Mouse (Mus musculus): ENCODE data around the gene 4930432K21Rik. TPM values are rescaled to one million over a fixed set of nuclear protein-coding genes. Genes with fewer than 3 reads are reported as not detected.

4930432K21Rik gene
- total RNA-seq (2021), result 1 to 10 TPM; 2.0 to 2.8 TPM
- long read RNA-seq, experiment 1, partial matches to known transcripts, result 1 of 8 reads
- long read RNA-seq, experiment 1, other reads (novel, unspliced or antisense), result 5 of 8 reads
- long read RNA-seq, experiment 2, partial matches to known transcripts, result 0 of 3 reads
- long read RNA-seq, experiment 2, other reads (novel, unspliced or antisense), result 0 of 3 reads

DNA sequence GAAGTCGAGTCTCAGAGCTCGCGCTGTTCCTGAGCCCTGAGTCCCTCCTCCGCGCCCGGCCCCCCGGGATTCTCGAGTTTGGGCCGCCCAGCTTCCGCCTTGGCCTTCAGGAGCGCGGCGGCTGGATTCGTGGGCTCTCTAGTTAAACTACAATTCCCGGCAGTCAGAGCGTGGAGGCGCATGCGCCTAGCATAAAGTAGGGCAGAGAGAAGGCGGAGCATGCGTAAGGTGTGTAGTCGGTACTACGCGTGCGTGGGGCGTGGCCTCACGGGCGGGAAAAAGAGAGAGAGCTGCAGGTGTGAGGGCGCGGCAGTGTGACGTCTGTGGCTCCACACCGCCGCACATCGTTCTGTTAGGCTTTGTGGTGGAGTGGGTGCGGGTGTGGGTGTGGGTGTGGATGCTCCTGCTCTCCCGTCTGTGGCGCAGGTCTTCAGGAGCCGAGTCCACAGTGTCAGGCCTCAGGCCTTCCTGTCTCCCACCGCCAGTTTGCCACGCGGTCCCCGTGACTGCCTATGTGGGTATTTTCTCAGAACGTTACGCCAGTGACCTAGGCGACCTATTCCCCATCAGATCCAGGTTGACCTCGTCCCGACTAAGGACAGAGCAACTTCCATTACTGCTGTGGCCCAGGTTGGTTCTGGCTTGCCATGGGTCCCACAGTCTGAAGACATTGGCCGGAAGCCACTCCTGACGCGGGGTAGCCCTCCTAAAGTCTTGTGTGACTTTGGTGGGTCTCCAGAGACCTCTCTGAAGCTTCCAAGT, at the start of gene 4930432K21Rik, which contains the start of gene Cc2d1a:
TSS of gene 4930432K21Rik (plus strand) at position 257 of the 762 bp plus-strand sequence.
TSS of gene Cc2d1a (minus strand) at position 168 of the 762 bp plus-strand sequence.
- peak within 1 kb of the TSS; percentile 60 for H3K4me3 ChIP-seq
- intact Hi-C loops (cut with DNase I), result no loop called here
- peak; percentile 91 to 94 for DNase-seq (ENCODE audit: extremely low spot score in 1 of 2, low spot score in 2 of 2)
- H3K27ac ChIP-seq, result peak within 1 kb of the TSS; percentile 88
- TF ChIP-seq CTCF (IDR thresholded peaks at IDR 0.05), result no peak

DNA sequence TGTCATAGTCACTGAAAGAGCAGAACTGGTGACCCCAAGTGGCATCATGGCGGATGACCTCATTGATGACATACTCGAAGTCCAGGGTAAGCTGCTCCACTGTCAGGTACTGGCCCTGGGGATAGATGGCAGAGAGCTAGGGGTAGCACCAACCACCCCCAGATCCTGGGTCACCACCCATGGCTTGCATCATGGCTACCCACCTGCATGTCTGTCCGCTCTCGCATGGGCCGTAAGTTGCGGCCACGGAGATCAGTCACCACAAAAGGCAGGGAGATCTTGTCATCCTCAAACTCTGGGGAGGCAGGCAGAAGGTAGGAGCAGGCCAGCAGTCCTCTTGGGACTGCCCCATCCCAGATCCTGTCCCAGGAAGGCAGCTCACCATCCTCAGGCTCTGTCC, 49.4 kb upstream of the 4930432K21Rik start:
- intact Hi-C loops (cut with DNase I), result no loop called here
- Histone ChIP-seq H3K4me3 (no peak overlapping the region), H3K27ac (no peak overlapping the region)
- DNase-seq (ENCODE audit: extremely low spot score in 1 of 2, low spot score in 2 of 2), result no peak
- no peak for TF ChIP-seq CTCF (IDR thresholded peaks at IDR 0.05)

- DNase-seq (ENCODE audit: extremely low spot score in 1 of 2, low spot score in 2 of 2), result no peak
- intact Hi-C loops (cut with DNase I), result no loop called here
- no peak overlapping the region for H3K4me3 ChIP-seq
- no peak for TF ChIP-seq CTCF (IDR thresholded peaks at IDR 0.05)
- H3K27ac ChIP-seq, result no peak overlapping the region
Measured at GRCm38 (mm10) chr8:84101476-84102270, 46.2 kb upstream of the 4930432K21Rik start.

- Histone ChIP-seq H3K4me3 (peak overlapping the region; percentile 57), H3K27ac (no peak overlapping the region; the same call in 1 of the 2 replicates)
- no peak for TF ChIP-seq CTCF (IDR thresholded peaks at IDR 0.05)
- intact Hi-C loops (cut with DNase I), result no loop called here
- no peak for DNase-seq (ENCODE audit: extremely low spot score in 1 of 2, low spot score in 2 of 2)
Measured at GRCm38 (mm10) chr8:84103601-84104000, 44.2 kb upstream of the 4930432K21Rik start.

DNA sequence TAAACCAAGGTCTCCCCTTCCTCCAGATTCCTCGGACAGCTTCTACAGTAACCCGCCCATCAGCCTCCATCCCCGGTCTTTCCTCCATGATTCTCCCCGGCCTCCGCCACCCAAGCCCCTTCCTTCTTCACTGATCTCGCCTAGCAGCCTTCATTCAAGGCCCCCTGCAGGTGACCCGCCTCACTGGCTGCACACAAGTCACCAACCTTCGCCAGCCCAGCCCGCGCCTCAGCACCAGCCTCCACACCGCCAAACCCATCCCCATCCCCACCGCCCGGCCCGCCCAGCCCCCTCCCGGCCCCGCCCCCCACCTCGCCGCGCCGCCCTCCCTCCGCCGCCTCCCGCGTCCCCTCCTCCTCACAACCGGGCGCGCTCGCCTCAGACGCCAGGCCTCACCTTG, 43.6 kb upstream of the 4930432K21Rik start:
- peak in 1 of 2 experiments; percentile 46 for DNase-seq (ENCODE audit: extremely low spot score in 1 of 2, low spot score in 2 of 2)
- intact Hi-C loops (cut with DNase I), result no loop called here
- TF ChIP-seq CTCF (IDR thresholded peaks at IDR 0.05), result peak; percentile 38
- peak overlapping the region; percentile 57 for H3K4me3 ChIP-seq
- peak overlapping the region; percentile 64 for H3K27ac ChIP-seq

DNA sequence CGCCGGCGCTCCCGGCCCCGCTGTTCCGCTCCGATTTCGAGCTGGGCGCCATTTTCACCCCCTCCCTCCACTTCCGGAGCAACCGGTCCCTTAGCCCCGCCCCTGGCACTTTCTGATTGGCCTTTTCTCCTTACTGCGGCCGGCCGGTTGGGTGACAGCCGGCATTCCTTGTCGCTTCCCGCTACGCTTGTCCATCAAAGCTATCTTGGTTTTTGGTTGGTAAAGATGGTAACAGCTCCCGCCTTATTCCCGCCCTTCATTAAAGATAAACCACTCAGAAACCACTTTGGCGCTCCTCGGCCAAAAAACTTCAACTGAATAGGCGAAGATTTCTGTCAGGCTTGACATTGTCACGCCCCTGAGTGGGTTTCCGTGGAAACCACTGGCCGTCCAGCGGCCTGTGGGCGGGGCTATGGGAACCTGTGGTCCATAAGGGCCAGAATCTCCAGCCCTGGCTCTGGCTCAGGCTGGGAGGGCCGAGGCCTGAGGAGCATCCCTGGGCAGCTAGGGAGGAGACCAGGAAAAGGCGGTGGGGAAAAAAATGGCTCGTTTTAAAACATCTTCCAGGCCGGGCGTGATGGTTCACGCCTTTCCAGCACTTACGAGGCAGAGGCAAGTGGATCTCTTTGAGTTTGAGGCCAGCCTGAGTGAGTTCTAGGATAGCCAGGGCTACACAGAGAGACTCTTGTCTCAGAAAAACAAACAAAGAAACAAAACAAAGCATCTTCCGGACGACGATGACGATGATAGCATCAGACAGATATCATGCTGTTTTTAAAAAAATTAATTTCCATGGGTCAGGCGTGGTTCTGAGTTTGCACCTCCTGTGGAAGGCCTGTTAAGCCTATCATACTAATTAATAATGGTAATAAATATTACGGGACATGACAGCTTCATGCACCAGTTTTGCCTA, 42.9 kb upstream of the 4930432K21Rik start, which contains the start of gene Dcaf15:
TSS of gene Dcaf15 (minus strand) at position 72 of the 913 bp plus-strand sequence.
- intact Hi-C loops (cut with DNase I), result no loop called here
- no peak for TF ChIP-seq CTCF (IDR thresholded peaks at IDR 0.05)
- peak; percentile 95 to 96 for DNase-seq (ENCODE audit: extremely low spot score in 1 of 2, low spot score in 2 of 2)
- H3K4me3 ChIP-seq, result peak within 1 kb of the TSS; percentile 57
- peak within 1 kb of the TSS; percentile 74 for H3K27ac ChIP-seq

- intact Hi-C loops (cut with DNase I), result no loop called here
- no peak for TF ChIP-seq CTCF (IDR thresholded peaks at IDR 0.05)
- no peak for DNase-seq (ENCODE audit: extremely low spot score in 1 of 2, low spot score in 2 of 2)
- no peak overlapping the region for H3K27ac ChIP-seq
- no peak overlapping the region for H3K4me3 ChIP-seq
Measured at GRCm38 (mm10) chr8:84105676-84106075, 42.1 kb upstream of the 4930432K21Rik start.

GRCm38 (mm10) chr8:84106216-84107040, 41.4 kb upstream of the 4930432K21Rik start:
- intact Hi-C loops (cut with DNase I), result no loop called here
- H3K27ac ChIP-seq, result no peak overlapping the region
- no peak for TF ChIP-seq CTCF (IDR thresholded peaks at IDR 0.05)
- no peak for DNase-seq (ENCODE audit: extremely low spot score in 1 of 2, low spot score in 2 of 2)
- H3K4me3 ChIP-seq, result no peak overlapping the region

- DNase-seq (ENCODE audit: extremely low spot score in 1 of 2, low spot score in 2 of 2), result no peak
- no peak for TF ChIP-seq CTCF (IDR thresholded peaks at IDR 0.05)
- intact Hi-C loops (cut with DNase I), result no loop called here
- Histone ChIP-seq H3K27ac (no peak overlapping the region), H3K4me3 (no peak overlapping the region)
Measured at GRCm38 (mm10) chr8:84115646-84116045, 32.2 kb upstream of the 4930432K21Rik start.

DNA sequence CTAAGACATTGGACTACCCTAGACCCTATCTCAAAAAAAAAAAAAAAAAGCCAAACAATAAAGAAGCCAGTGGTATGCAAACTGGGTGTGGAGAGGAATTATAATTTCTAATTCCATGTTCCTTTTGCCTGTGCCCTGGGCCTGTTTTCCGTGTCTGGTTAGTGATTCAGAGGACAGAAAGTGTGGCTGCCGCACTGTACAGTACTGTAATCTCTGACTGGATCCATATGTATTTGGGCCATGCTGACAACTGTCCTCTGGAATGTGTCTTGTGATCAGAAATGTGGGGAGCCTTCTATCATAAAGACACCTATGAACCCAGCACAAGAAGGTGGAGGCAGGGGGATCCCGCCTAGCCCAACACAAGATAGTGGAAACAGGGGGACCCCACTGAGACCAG, 25.7 kb upstream of the 4930432K21Rik start:
- Histone ChIP-seq H3K27ac (no peak overlapping the region), H3K4me3 (no peak overlapping the region)
- no peak for DNase-seq (ENCODE audit: extremely low spot score in 1 of 2, low spot score in 2 of 2)
- no peak for TF ChIP-seq CTCF (IDR thresholded peaks at IDR 0.05)
- intact Hi-C loops (cut with DNase I), result no loop called here

All from left cerebral cortex, adult 2 months (tissue).